In genomic region chr9:100534686-100535085, GRCm38 (mm10) we compare ENCODE assay signal across 20 mouse cellular contexts. TPM values are rescaled to one million over a fixed set of nuclear protein-coding genes. Genes with fewer than 3 reads are reported as not detected.
A peak's percentile ranks its signal among the peaks of the same experiment; 100 is the strongest.
DNase-seq lines count a peak whose midpoint lies in the region; ATAC-seq and TF ChIP-seq lines count a peak whose summit lies in the region.
"Had no signal": no experiment of that assay in that cellular context is flagged by ENCODE, and none has a peak within 500 bp of the region (broad histone marks: within the 10 kb centered on the region; RNA-seq: fewer than 3 reads in every experiment).

No protein-coding gene starts in this region.

- peaks cover 0 to 27% of the 10 kb centered on the region in 2 experiments; a peak in 2 of 4 replicates for H3K36me3 ChIP-seq in MEL (ENCODE audit: control insufficient read depth in 1 of 2, insufficient read depth in 2 of 2, low read length in 2 of 2)

- peak; percentile 23 to 31; a peak in 3 of 4 replicates for TF ChIP-seq EP300 in MEL (IDR thresholded peaks at IDR 0.05; ENCODE audit: low read depth in 1 of 2, low read length in 2 of 2)

- no peak for TF ChIP-seq RAD21 in MEL (IDR thresholded peaks at IDR 0.05; ENCODE audit: low read depth, low read length)

- no peak for ATAC-seq in inflammation-experienced regulatory T-cells, adult 6 months
- ATAC-seq: activated CD4-positive, CD25-positive, alpha-beta regulatory T cell, adult 4 months; CD4-positive, CD25-positive, alpha-beta regulatory T cell, adult 4 months; Patski had no signal

- no peak overlapping the region for H3K4me3 ChIP-seq in MEL (ENCODE audit: control insufficient read depth in 1 of 2, insufficient read depth in 1 of 2, low read depth in 2 of 2, low read length in 2 of 2)

- H3K4me1 ChIP-seq in MEL (ENCODE audit: control insufficient read depth in 1 of 2, insufficient read depth in 2 of 2, low read length in 2 of 2): peaks cover 16 to 23% of the 10 kb centered on the region in 2 experiments

- no peak for TF ChIP-seq POLR2A in MEL (IDR thresholded peaks at IDR 0.05; ENCODE audit: control insufficient read depth in 1 of 2, insufficient read depth in 1 of 2, low read depth in 1 of 2, low read length in 2 of 2, poor library complexity in 1 of 2)

- H3K27me3 ChIP-seq in MEL (ENCODE audit: control insufficient read depth in 1 of 2, insufficient read depth in 2 of 2, low read length in 2 of 2): no peaks in the 10 kb centered on the region
- H3K27me3 ChIP-seq: CH12.LX, Patski had no signal

- peaks cover 54% of the 10 kb centered on the region for H3K79me2 ChIP-seq in MEL (ENCODE audit: control insufficient read depth, insufficient read depth, low read length, poor library complexity)

- no peak overlapping the region for H3K27ac ChIP-seq in MEL (ENCODE audit: control insufficient read depth, low read depth, low read length)

- no peak overlapping the region for H3K9ac ChIP-seq in MEL (ENCODE audit: control insufficient read depth, low read depth, low read length, poor library complexity, severe bottlenecking)

- no peaks in the 10 kb centered on the region for H3K9me3 ChIP-seq in MEL (replicated peaks; ENCODE audit: insufficient read depth, low read length)
- H3K9me3 ChIP-seq: G1E had no signal

- no peak for TF ChIP-seq CTCF in MEL (IDR thresholded peaks at IDR 0.05 in 2 of 3, conservative IDR thresholded peaks at IDR 0.05 in 1 of 3; ENCODE audit: control insufficient read depth in 1 of 3, insufficient read depth in 1 of 3, low read depth in 2 of 3, low read length in 3 of 3, poor library complexity in 1 of 3, severe bottlenecking in 1 of 3)

- no peak for DNase-seq in MEL (ENCODE audit: low read depth, low spot score)
- DNase-seq: adrenal gland, adult 2 months; adrenal gland, adult 8-10 months; adrenal gland, postnatal 10 days; adrenal gland, postnatal 14 days; adrenal gland, postnatal 25 days; adrenal gland, postnatal 36 days; B cell, adult 2 months; cerebellum, adult 11 months; cerebellum, adult 11-12 months; cerebellum, adult 18-20 months; cerebellum, adult 2 months; cerebellum, adult 8-10 months had no signal

TF ChIP-seq in MEL, 35 proteins besides CTCF, POLR2A, EP300 and RAD21:
- TF ChIP-seq NELFE (IDR thresholded peaks at IDR 0.05; ENCODE audit: low read depth, low read length) (no peak), ZNF384 (IDR thresholded peaks at IDR 0.05; ENCODE audit: low read depth, low read length) (0 out of 2 replicates have a peak, but pooled peaks have one; percentile 28), MAZ (IDR thresholded peaks at IDR 0.05; ENCODE audit: low read depth, low read length) (no peak), MAFK (IDR thresholded peaks at IDR 0.05; ENCODE audit: borderline replicate concordance, low read depth, low read length) (0 out of 2 replicates have a peak, but pooled peaks have one; percentile 11), TAL1 (IDR thresholded peaks at IDR 0.05; ENCODE audit: low read length) (no peak), KAT2A (conservative IDR thresholded peaks at IDR 0.05; ENCODE audit: low read depth, low read length) (no peak), CHD1 (IDR thresholded peaks at IDR 0.05; ENCODE audit: low read depth, low read length) (no peak), ZKSCAN1 (IDR thresholded peaks at IDR 0.05; ENCODE audit: low read depth, low read length) (no peak), CHD2 (IDR thresholded peaks at IDR 0.05; ENCODE audit: low read length) (no peak), POLR2AphosphoS5 (IDR thresholded peaks at IDR 0.05; ENCODE audit: borderline replicate concordance, low read depth, low read length) (no peak), MYB (IDR thresholded peaks at IDR 0.05; ENCODE audit: low read depth, low read length) (0 out of 2 replicates have a peak, but pooled peaks have one; percentile 6), ZC3H11A (IDR thresholded peaks at IDR 0.05; ENCODE audit: low read depth, low read length) (no peak), SIN3A (IDR thresholded peaks at IDR 0.05; ENCODE audit: low read length) (no peak), JUND (IDR thresholded peaks at IDR 0.05; ENCODE audit: low read depth, low read length) (no peak), RCOR1 (IDR thresholded peaks at IDR 0.05; ENCODE audit: low read depth, low read length) (peak; percentile 74), TCF12 (IDR thresholded peaks at IDR 0.05; ENCODE audit: low read depth, low read length) (peak; percentile 37; the same call in 1 of the 2 replicates), BHLHE40 (IDR thresholded peaks at IDR 0.05; ENCODE audit: borderline replicate concordance, low read depth, low read length) (no peak), SMC3 (IDR thresholded peaks at IDR 0.05; ENCODE audit: low read depth, low read length) (no peak), ETS1 (IDR thresholded peaks at IDR 0.05; ENCODE audit: low read depth, low read length) (peak; percentile 57; the same call in 1 of the 2 replicates)

RNA-seq across cellular contexts. Expression of gene Nck1, which starts 11.2 kb away (rescaled TPM):
- total RNA-seq in MEL (2012; rRNA removed): 20.8 and 21.8 TPM in 2 replicates
- 10 to 100 TPM in 1 of 2 experiments, not detected in 1; 24.3 TPM for polyA plus RNA-seq in MEL (2012; ENCODE audit: insufficient read depth in 1 of 2, insufficient read length in 2 of 2, low read depth in 1 of 2, low replicate concordance in 2 of 2, missing spikeins in 1 of 2)
- 10 to 100 TPM; 72.0 to 99.7 (median 81.6) TPM for polyA plus RNA-seq in inflammation-experienced regulatory T-cells, adult 6 months (2017; shearing (Covaris generic))

RNA-seq across cellular contexts. Expression of gene Slc35g2, which starts 36.2 kb away (rescaled TPM):
- total RNA-seq in MEL (2012; rRNA removed): not detected in 2 replicates
- polyA plus RNA-seq in MEL (2012; ENCODE audit: insufficient read depth in 1 of 2, insufficient read length in 2 of 2, low read depth in 1 of 2, low replicate concordance in 2 of 2, missing spikeins in 1 of 2): under 1 TPM in 1 of 2 experiments, not detected in 1; 0.49 TPM
- polyA plus RNA-seq in inflammation-experienced regulatory T-cells, adult 6 months (2017; shearing (Covaris generic)): 1 to 10 TPM in 1 of 3 experiments, under 1 TPM in 2; 0.56 to 1.3 (median 0.98) TPM
- total RNA-seq: CH12.LX had no signal
- polyA plus RNA-seq: C2C12, G1E had no signal

RNA-seq across cellular contexts. Expression of gene Il20rb, which starts 48.1 kb away (rescaled TPM):
- total RNA-seq in MEL (2012; rRNA removed): 0.50 and 0.65 TPM in 2 replicates
- polyA plus RNA-seq in MEL (2012; ENCODE audit: insufficient read depth in 1 of 2, insufficient read length in 2 of 2, low read depth in 1 of 2, low replicate concordance in 2 of 2, missing spikeins in 1 of 2): 1 to 10 TPM in 1 of 2 experiments, not detected in 1; 1.9 TPM
- 1 to 10 TPM; 1.3 to 2.6 (median 1.8) TPM for polyA plus RNA-seq in inflammation-experienced regulatory T-cells, adult 6 months (2017; shearing (Covaris generic))
